Mouse (Mus musculus) right cerebral cortex, adult 18-20 months (tissue): Measurements from ENCODE around the gene Ehmt2.
"Not testable (repeated sequence)": the region's sequence is repeated elsewhere in the genome, so short reads cannot be mapped to it uniquely, and the experiment has no call there.

Experiments
- DNase-seq: peaks from one replicate; pipeline ENCODE4 v3.0.0; 2022; ENCODE audit warnings: mixed read lengths

The Ehmt2 gene

GRCm38 (mm10) chr17:34893072-34893824 lies 5.0 kb upstream of the Ehmt2 start:
- DNase-seq = no peak

GRCm38 (mm10) chr17:34894074-34894597 lies 4.1 kb upstream of the Ehmt2 start:
- peak; percentile 93 for DNase-seq

DNA sequence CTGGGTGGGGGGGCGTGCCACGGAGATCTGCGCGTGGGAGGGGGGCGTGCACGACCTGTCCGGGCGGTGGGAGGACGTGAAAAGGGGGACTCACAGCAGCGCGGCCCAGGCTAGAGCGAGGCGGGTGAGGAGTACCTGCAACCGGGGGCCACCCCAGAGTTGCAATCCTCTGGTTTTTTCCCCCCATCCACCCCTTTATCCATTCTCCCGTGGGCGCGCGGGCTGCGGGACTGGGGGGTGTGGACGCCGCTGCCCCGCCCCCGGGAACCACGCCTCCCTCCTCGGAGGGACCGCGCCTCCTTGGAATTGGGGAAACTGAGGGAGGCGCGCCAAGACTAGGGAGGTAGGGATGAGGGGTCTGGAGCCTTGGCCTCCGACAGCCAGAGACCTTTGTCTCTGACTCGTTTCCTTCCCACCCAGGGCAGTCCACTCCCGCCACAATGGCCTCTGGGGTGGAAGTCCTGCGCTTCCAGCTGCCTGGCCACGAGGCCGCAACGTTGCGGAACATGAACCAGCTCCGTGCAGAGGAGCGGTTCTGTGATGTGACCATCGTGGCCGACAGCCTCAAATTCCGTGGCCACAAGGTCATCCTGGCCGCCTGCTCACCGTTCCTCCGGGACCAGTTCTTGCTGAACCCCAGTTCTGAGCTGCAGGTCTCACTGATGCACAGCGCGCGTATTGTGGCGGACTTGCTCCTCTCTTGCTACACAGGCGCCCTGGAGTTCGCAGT lies 3.3 kb upstream of the Ehmt2 start:
- peak; percentile 47 for DNase-seq

DNA sequence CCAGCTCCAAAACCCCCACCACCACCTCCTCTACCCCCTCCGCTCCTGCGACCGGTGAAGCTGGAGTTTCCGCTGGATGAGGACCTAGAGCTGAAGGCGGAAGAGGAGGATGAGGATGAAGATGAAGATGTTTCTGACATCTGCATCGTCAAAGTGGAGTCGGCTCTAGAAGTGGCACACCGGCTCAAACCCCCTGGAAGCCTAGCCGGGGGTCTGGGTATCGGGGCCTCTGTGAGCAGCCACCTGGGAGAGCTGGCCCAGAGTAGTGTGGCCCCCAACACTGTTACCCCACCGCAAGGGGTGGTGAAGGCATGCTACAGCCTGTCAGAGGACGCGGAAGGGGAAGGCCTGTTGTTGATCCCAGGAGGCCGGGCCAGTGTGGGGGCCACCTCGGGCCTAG lies 2.5 kb upstream of the Ehmt2 start:
- no peak for DNase-seq

- no peak for DNase-seq
Observed at GRCm38 (mm10) chr17:34896366-34896765, 1.9 kb upstream of the Ehmt2 start.

GRCm38 (mm10) chr17:34897373-34898159 lies 703 bp upstream of the Ehmt2 start:
- peak; percentile 40 for DNase-seq

DNA sequence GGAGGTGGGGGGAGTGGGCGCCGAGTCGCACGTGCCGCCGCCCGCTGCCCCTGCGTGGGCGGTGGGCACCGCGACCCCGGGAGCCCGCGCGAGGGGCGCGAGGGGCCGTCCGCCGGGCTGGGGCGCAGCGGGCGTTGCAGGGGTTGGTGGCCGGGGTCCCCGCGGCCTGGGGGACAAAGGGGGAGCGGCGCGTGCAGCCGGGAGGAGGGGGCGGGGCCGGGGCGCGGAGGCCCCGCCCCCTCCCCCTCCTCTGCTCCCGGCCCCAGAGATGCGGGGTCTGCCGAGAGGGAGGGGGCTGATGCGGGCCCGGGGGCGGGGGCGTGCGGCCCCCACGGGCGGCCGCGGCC lies 410 bp downstream of the Ehmt2 start:
- no peak for DNase-seq

DNA sequence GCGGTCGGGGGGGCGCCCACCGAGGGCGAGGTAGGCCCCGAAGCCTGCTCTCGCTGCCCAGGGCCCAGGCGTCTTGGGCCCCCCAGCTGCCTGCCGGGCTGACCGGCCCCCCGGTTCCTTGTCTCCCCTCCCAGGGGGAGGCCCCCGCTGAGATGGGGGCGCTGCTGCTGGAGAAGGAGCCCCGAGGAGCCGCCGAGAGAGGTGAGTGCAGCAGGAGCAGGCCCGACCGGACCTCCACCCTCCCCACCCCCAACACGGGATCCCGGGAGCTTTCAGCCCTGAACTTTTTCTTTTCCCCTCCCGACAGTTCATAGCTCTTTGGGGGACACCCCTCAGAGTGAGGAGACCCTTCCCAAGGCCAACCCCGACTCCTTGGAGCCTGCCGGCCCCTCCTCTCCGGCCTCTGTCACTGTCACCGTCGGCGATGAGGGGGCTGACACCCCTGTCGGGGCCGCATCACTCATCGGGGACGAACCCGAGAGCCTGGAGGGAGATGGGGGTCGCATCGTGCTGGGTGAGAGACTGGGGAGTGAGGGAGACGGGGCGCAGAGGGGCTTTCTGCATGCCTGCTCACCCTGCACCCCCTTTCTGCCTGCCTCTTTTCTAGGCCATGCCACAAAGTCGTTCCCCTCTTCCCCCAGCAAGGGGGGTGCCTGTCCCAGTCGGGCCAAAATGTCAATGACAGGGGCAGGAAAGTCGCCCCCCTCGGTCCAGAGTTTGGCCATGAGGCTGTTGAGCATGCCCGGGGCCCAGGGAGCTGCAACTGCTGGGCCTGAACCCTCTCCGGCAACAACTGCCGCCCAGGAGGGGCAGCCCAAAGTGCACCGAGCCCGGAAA lies 1.0 kb downstream of the Ehmt2 start:
- no peak for DNase-seq

DNA sequence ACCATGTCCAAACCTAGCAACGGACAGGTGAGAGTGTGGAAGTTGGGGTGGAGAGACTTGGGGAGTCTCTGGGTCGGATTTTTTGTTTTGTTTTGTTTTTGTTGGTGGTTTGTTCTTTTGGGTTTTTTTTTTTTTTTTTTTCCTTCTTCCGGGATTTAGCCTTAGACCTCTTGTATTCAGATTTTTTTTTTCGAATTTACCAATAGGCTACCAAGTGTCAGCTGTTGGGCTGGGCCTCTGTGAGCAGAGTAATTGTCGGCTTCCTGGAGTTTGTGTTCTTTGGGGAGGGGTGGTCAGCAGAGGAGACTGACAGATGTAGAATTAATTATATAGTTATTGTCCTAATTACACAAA lies 1.6 kb downstream of the Ehmt2 start:
- no peak for DNase-seq

- DNase-seq = not testable (repeated sequence)
Observed at GRCm38 (mm10) chr17:34900826-34901225, 2.6 kb downstream of the Ehmt2 start.

- DNase-seq = not testable (repeated sequence)
Observed at GRCm38 (mm10) chr17:34901948-34902347, 3.7 kb downstream of the Ehmt2 start.

DNA sequence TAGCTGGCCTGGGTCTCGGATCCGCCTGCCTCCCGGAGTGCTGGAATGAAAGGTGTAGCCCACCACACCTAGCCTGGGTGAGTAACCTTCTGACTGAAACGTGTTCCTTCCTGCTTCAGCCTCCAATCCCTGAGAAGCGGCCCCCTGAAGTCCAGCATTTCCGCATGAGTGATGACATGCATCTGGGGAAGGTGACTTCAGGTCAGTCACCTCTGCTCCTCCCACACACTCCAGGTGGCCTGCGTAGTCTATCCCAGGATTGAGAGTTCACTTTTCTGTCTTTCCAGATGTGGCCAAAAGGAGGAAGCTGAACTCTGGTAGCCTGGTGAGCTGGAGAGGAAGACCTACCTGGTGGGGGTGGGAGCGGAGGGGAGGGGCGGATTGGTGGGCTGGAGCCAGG lies 4.6 kb downstream of the Ehmt2 start:
- DNase-seq = no peak

DNA sequence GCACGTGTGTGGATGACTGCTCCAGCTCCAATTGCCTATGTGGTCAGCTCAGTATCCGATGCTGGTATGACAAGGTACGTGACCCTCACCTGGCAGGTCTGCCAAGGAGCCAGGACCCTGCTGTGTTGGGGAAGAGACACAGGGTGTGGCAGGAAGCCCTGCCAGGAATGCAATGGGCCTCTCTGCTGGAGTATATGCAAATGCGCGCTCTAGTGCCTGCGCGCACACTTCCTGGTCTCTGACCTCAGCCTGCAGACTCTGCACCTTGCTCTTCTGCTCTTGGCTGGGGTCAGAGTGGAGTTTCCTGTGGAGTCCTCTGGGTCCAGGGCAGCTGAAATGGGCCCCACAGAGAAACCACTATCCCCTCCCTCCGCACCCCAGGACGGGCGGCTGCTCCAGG lies 12.7 kb downstream of the Ehmt2 start:
- DNase-seq = no peak

- peak; percentile 48 for DNase-seq
Observed at GRCm38 (mm10) chr17:34911945-34912351, 13.7 kb downstream of the Ehmt2 start.

DNA sequence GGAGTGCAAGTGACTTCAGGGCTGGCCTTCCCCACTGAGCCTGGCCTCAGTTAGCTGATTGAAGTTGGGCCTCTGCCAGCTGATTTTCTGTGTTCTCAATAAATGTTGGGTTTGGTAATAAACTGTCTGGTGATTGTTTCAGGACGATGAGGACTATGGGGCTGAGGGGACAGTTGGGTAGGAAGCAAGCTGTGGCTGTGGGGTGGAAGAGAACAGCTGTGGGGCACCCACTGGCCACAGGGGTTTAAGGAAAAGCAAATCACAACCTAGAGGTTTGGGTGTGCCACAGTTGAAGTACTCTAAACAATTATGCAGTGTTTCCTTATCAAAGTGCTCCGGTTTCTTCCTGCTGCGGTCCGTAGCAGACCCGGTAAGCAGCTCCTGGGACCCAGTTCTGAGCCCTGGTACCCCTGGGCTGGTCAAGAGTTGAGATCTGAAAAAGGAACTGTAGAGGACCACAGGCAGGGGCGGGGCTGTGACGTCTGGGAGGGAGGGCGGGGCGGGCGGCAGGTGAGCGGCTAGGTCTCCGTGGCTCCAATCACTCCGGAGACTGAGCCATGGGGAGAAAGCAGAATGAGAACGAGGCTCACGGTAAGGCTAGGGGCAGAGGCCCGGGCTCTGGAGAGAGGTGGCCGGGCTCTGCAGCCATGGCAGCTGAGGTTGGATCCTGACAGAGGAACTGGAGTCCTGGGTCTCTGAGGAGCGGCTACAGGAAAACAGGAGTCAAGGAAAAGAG lies 15.8 kb downstream of the Ehmt2 start, which contains the start of gene Slc44a4:
Gene Slc44a4 (plus strand): TSS at position 537 of the 736 bp plus-strand sequence.
- DNase-seq = no peak

DNA sequence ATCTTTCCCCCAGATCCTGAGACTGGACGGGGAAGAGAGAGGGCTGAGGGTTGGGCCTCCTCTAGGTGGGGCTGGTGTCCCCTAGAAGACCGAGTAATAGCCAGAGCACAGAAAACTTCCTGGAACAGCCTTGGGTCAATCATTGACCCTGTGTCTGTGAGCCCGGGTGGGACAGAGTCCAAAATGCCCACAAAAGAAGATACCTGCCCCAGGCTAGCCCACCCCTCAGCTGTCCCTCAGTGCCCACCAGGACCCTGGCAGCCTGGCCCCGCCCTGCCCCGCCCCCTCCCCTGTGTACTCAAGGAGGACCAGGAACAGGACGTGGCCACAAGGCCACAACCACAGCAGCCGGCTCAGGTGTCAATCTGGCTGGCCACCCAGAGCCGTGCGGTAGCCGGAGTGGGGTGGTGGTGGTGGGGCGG lies 17.2 kb downstream of the Ehmt2 start:
- no peak for DNase-seq

GRCm38 (mm10) chr17:34916316-34916715 lies 18.0 kb downstream of the Ehmt2 start:
- DNase-seq = no peak

- no peak for DNase-seq
Observed at GRCm38 (mm10) chr17:34917188-34917587, 18.9 kb downstream of the Ehmt2 start.

GRCm38 (mm10) chr17:34922939-34923338 lies 24.7 kb downstream of the Ehmt2 start:
- no peak for DNase-seq

DNA sequence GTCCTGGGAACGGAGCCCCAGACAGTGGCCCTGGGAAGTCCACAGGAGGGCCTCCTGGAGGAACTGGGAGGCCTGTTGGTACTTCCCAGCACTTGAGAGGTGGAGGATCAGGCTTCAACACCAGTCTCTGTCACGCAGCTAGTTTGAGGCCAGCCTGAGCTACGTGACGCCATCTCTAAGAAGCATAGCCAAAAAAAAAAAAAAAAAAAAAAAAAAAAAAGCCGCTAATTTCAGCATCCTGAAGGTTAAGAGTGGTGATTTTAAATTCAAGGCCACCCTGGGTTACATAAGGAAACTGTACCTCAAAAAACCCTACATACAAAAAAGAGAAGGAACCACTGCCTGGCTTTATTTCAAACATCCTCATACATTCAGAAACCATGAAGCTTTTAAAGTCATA lies 26.0 kb downstream of the Ehmt2 start:
- DNase-seq = no peak

DNA sequence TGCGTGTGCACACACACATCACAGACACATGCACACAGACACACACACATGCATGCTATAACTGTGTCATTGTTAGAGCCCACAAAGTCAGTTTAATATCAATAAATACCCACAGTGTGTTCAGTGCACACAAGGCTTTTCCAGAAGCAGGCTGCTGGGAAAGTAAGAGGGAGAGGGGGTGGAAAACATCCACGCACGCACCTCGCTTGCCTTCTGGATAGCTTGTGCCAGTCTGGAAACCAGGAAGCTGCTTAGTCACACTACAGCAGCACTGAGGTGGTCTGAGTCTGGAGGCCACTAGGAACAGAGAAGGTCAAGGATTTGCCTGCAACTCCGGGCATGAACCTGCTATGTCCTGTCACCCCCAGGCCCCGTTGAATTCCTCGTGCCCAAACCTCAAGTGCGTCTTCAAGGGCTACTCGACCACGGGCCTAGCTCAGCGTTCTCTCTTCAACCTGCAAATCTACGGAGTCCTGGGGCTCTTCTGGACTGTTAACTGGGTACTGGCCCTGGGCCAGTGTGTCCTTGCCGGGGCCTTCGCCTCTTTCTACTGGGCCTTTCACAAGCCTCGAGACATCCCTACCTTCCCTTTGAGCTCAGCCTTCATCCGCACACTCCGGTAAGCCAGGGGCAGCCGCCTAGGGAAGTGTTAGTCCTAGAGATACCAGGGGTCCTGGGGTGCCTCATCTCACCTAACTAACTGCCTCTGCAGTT lies 29.2 kb downstream of the Ehmt2 start:
- peak; percentile 48 for DNase-seq
